Mouse (Mus musculus) c-Kit-positive CD71-negative TER-119-negative erythroid progenitor cells, embryonic 14.5 days (primary cell): ENCODE results near the gene Ube2h.

Experiments
- DNase-seq: peaks from one replicate; pipeline ENCODE4 v3.0.0-alpha.2; 2013; ENCODE audit warnings: low read depth

Gene Ube2h

GRCm38 (mm10) chr6:30161618-30162017, 142.7 kb downstream of the Ube2h start:
- no peak for DNase-seq
